Mouse (Mus musculus) spleen, adult 2 months (tissue): ENCODE measurements around the gene Kcnt1.

ENCODE experiments used
- CTCF ChIP-seq: fragments of 200-500 bp; IDR thresholded peaks from 2 replicates; pipeline ENCODE4 v1.5.1; 2011; ENCODE audit warnings: mild to moderate bottlenecking, inconsistent platforms; ENCODE audit not compliant: insufficient read depth, insufficient read length, insufficient replicate concordance; ENCODE audit errors: extremely low read depth
- POLR2A ChIP-seq: fragments of 200-500 bp; IDR thresholded peaks from 2 replicates; pipeline ENCODE4 v1.6.1; 2011; ENCODE audit warnings: low read depth, low read length, inconsistent platforms

- TF ChIP-seq POLR2A (no peak), CTCF (peak; percentile 74; the same call in 1 of the 2 replicates)
Observed at GRCm38 (mm10) chr2:25836291-25836690, 27.2 kb upstream of the Kcnt1 start.
